Mouse (Mus musculus) forelimb bud, embryonic 11.5 days (tissue): Measurements from ENCODE around the gene Tex26.
A peak's percentile ranks its signal among the peaks of the same experiment; 100 is the strongest.

Source experiments
- DNase-seq: peaks from one replicate; pipeline ENCODE4 v3.0.0-alpha.2; 2012; ENCODE audit warnings: low read depth, low spot score

Gene Tex26

GRCm38 (mm10) chr5:149488360-149489021 lies 49.0 kb downstream of the Tex26 start:
- DNase-seq: peak; percentile 21

- peak; percentile 26 for DNase-seq
Measured at GRCm38 (mm10) chr5:149489136-149489535, 49.7 kb downstream of the Tex26 start.

- DNase-seq: no peak
Measured at GRCm38 (mm10) chr5:149490275-149490674, 50.8 kb downstream of the Tex26 start.

GRCm38 (mm10) chr5:149495655-149496054 lies 56.2 kb downstream of the Tex26 start:
- DNase-seq: no peak

- no peak for DNase-seq
Measured at GRCm38 (mm10) chr5:149496401-149497066, 57.1 kb downstream of the Tex26 start.

GRCm38 (mm10) chr5:149499936-149500335 lies 60.5 kb downstream of the Tex26 start:
- no peak for DNase-seq

- DNase-seq: no peak
Measured at GRCm38 (mm10) chr5:149503423-149504175, 64.1 kb downstream of the Tex26 start.

GRCm38 (mm10) chr5:149504985-149505384 lies 65.5 kb downstream of the Tex26 start:
- no peak for DNase-seq

GRCm38 (mm10) chr5:149506033-149506432 lies 66.6 kb downstream of the Tex26 start:
- no peak for DNase-seq

- no peak for DNase-seq
Measured at GRCm38 (mm10) chr5:149508094-149509029, 68.9 kb downstream of the Tex26 start.

- no peak for DNase-seq
Measured at GRCm38 (mm10) chr5:149510323-149510722, 70.9 kb downstream of the Tex26 start.

GRCm38 (mm10) chr5:149512695-149513094 lies 73.2 kb downstream of the Tex26 start:
- DNase-seq: no peak

GRCm38 (mm10) chr5:149513438-149514086 lies 74.1 kb downstream of the Tex26 start:
- DNase-seq: no peak

GRCm38 (mm10) chr5:149514087-149514671 lies 74.7 kb downstream of the Tex26 start:
- peak; percentile 64 for DNase-seq

GRCm38 (mm10) chr5:149514890-149515289 lies 75.4 kb downstream of the Tex26 start:
- DNase-seq: no peak

- DNase-seq: no peak
Measured at GRCm38 (mm10) chr5:149517116-149517515, 77.7 kb downstream of the Tex26 start.
